Mouse (Mus musculus) naive thymus-derived CD4-positive, alpha-beta T cell, adult 2 months (primary cell): ENCODE measurements around the gene Igf2bp1.
A peak's percentile ranks its signal among the peaks of the same experiment; 100 is the strongest.

Experiments used
- DNase-seq: peaks from one replicate; pipeline ENCODE4 v3.0.0-alpha.2; 2011; ENCODE audit warnings: low read depth

The Igf2bp1 gene

DNA sequence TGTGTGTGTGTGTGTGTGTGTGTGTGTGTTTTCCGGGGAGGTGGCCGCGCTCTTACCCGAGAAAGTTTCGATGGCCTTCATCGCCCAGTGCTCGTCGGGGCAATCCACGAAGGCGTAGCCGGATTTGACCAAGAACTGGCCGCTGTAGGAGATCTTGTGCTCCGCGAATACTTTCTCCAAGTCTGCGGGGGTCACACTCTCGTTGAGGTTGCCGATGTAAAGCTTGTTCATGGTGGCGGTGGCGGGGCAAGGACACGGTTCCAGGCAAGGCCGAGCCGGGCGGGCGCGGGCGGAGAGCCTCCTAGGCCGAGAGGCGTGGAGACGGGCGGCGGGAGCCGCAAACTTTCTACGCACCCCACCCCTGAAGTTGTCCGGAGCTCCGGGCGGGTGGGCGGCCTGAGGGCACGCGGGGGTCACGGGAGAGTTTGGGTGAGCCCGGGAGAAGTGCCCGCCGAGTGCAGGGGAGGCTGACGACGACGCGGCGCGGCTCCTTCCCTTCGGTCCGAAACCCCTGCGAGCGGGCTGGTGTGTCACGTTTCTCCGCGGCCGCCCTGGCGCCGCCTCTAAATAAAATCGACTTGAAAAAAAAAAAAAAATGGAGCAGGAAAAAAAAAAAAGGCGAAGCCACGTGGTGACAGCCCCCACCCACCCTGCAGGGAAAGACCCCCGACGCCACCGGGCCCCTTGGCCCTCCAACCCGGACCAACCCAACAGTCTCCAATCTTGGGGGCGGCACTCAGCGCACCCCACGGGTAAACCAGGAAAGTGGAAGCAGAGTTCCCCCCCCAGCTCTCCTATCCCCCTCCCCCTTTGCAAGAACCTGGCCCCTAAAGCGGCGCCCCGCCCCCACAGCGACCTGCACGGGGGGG, at the start of gene Igf2bp1:
Gene Igf2bp1 (minus strand): TSS at position 538 of the 869 bp plus-strand sequence.
- DNase-seq = peak; percentile 48

DNA sequence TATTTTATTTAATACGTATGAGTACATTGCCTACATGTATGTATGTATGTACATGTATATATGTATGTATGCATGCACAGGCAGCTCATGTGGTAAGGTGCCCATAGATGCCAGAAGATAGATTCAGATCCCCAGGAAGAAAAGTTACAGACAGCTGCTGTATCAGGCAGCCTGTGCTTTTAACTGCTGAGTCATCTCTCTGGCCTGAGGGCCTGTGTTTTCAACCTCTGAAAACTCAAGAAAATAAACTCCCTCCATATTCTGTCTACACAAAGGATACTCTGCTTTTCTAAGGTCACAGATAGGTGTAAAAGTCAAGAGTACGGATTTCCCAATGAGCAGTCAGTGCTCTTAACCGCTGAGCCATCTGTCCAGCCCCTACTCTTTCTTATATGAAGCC, 45.1 kb upstream of the Igf2bp1 start:
- no peak for DNase-seq

DNA sequence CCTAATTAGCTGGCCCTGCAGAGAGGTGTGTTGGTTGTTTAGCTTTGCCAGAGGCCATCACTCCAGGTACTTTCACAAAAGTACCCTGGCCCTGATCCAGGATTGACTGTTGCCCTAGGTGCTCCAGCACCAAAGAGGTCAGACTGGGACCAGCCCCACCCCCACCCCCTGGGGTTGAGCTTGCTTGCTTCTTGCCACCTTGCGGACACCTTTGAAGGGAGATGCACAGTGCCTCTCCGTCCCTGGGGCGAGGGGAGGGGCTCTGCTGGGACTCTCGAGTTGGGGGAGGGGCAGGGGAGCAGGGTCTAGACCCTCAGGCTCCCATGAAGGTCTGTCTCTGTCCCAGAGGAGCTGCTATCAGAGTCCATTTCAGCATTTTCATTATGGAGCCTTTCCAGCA, 44.2 kb upstream of the Igf2bp1 start:
- no peak for DNase-seq

DNA sequence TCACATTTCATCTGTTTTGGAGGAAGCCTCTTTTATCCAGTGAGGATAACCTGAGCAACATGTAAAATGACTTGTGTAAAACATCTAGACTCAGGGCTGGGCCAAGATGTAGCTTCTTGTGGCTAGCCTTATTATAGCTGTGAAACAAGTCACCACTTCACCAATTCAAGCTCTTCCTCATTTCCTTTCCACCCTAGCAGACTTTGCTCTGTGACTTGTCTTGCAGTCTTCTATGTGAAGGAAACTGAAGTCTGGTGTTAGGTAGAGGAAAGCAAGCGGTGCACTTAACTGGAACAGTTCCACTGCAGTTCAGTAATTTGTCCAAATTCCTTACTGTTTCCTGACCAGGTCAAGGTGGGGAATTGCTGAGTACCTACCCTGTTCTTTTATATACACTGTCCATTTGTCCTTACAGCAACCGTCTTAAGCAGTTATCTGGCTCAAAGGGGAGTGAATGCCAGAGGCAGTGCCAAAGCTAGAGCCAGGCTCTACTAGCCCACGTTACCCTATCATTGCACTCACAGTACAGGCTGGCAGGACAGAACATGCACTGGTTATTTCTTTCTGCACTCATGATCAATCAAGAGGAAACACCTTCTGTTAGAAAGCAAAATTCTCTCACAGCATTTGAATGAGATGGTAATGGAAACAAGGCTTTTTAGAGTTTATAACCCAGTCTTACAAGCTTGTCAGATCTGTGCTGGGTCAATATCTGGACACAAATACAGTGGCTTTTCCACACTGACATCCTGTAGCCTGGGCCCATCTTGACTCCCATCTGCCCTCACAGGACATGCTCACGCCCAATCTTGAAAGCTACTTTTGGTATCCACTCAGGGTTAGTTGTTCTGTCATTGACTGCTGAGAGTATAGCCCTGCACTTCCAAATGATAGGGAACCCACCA, 42.0 kb upstream of the Igf2bp1 start:
- DNase-seq = no peak

GRCm38 (mm10) chr11:96046793-96047192, 41.1 kb upstream of the Igf2bp1 start:
- DNase-seq = no peak

GRCm38 (mm10) chr11:96046028-96046427, 40.3 kb upstream of the Igf2bp1 start:
- no peak for DNase-seq

DNA sequence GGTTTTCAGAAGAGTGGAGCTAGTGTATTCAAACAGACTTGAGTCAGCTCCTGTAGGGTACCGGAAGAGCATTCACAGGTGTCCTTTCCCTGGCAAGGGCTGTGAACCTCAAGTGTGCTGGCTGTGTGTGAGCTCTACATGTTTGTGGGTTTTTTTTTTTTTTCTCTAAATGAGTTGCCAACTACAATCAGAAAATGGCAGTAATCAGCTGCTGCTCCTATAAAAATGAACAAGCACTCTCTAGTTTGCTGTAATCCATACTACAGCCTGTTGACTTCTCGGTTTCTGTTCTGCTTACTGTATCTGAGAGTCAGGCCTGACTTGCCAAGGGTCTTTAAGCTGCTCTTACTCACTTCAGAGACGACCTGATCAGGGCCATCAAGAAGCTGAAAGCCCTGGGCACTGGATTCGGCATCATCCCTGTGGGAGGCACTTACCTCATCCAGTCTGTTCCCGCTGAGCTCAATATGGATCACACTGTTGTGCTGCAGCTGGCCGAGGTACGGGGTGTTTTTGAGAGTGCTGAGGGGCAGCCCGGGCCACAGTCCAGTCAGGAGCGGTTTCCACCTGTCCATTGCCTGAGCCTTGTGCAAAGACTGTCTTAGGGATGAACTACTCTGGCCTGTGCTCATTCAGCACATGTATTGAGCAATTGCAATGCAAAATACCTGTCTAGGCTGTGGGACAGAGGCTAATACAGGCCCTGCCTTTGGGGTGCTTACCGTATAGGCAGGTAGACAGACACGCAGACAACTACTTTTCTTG, 39.2 kb upstream of the Igf2bp1 start:
- no peak for DNase-seq

DNA sequence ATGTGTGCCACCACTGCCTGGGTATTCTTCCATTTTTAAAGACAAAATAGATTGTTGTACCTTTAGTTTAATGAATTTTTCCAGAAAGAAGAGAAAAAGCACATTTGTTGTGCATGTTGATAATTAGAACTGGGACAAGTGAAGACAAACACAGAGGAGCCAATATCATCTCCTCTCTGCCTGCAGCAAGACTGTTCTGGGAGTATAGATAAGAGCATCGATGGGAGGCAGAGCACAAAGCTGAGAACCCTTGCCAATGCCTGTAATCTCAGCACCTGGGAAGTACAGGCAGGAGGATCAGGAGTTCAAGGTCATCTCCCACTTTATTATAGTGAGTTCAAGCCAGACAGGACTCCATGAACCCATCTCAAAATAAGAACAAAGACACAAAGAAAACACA, 32.8 kb upstream of the Igf2bp1 start:
- no peak for DNase-seq

DNA sequence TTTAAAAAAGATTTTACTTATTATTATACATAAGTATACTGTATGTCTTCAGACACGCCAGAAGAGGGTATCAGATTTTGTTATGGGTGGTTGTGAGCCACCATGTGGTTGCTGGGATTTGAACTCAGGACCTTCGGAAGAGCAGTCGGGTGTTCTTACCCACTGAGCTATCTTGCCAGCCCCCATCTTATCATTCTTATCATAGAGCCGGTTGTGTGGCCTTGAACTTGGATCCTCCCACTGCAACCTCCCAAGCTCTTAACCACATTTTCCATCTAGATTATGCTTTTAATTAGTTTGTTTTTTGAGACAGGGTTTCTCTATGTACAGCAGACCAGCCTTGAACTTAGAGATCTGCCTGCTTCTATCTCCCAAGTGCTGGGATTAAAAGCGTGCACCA, 31.8 kb upstream of the Igf2bp1 start:
- no peak for DNase-seq

GRCm38 (mm10) chr11:96035133-96035532, 29.4 kb upstream of the Igf2bp1 start:
- DNase-seq = no peak

- peak; percentile 94 for DNase-seq
Measured at GRCm38 (mm10) chr11:96034596-96035052, 28.9 kb upstream of the Igf2bp1 start, which contains the start of gene Snf8. Gene Snf8, plus strand, starts transcription at chr11:96034885.

DNA sequence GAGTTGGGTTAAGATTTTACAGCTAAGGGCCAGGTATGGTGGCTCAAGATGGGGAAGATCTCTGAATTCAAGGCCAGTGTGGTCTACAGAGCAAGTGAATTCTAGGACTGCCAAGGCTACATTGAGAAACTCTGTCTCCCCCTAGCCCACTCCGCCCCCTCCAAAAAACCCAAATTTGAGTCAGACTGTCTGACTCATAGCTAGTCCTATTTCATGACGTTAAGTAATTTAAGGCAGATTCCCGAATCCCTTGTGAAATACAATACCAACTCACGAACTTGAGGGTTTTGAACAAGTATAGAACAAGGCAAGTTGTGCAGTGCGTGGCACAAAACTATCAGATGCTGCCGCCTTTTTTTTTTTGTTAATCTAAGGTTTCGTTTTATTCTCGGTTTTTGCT, 28.4 kb upstream of the Igf2bp1 start:
- no peak for DNase-seq

DNA sequence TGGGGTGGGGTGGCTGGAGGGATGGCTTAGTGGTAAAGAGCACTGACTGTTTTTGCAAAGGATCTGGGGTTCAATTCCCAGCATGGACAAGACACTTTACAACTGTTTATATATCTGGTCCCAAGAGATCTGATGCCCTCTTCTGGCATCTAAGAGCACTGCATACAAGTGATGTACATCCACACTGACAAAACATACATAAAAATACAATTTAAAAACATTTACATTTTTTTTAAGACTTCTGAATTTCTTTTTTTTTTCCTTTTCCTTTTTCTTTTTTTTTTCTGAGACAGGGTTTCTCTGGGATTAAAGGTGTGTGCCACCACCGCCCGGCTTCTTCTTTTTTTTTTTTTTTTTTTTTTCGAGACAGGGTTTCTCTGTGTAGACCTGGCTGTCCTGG, 27.5 kb upstream of the Igf2bp1 start:
- DNase-seq = peak; percentile 23

- DNase-seq = no peak
Measured at GRCm38 (mm10) chr11:96031701-96032100, 26.0 kb upstream of the Igf2bp1 start.

DNA sequence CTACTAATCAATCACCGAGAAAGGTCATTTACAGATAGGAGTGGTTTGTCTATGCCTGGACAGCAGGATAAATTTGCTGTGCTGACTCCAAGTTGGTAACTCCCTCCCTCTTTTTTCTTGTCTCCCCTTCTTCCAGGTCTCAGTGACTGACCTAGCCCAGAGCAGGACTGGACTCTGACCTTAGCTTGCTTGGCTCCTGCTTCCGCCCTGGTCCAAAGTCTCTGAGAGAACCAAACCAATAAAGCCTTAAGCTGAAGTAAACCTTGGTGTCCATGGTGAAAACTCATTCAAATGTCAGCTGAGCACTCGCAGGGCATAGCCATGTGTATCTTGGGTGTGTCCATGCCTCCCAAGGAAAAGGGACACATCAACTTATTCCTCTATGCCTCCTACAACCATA, 24.8 kb upstream of the Igf2bp1 start:
- DNase-seq = no peak

DNA sequence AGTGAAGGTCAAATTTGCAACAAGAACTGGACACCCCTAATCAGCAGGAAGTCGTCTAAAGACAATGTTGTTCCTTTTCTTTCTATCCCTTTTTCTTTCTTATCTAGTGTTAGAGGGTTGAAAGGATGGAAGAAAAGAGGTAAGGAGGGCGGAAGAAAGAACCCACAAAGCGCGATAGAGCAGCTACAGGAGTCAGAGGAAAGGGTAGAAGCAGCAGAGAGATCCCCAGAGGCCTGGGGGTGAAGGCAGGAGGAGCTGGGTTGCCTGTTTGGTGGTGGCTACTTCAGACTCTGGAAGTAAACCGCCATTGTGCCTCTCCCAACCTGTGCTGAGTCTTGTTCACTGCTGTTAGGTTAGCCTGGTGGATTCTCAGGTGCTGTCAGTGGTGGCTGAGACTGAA, 22.4 kb upstream of the Igf2bp1 start:
- no peak for DNase-seq

GRCm38 (mm10) chr11:96020622-96021021, 14.9 kb upstream of the Igf2bp1 start:
- no peak for DNase-seq

DNA sequence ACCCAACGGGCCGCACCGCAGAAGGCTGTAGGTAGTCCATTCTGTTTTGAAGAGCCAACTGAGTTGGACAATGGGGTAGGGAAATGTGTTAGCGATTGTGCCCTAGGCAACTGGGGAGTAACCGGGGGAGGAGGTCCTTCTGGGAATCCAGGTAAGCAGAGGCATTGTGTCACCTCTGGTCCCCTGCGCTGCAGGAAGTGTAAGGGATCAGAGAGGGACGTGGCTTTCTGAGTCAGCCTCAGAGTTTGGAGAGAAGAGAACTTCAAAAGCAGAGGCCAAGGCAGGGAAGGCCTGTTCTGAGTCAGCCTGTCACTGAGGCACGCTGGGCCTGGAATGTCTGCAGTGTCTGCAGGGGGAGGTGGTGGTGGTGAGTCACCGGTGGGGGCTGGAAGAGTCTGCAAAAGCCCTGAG, 12.2 kb upstream of the Igf2bp1 start:
- no peak for DNase-seq

GRCm38 (mm10) chr11:96015421-96015820, 9.7 kb upstream of the Igf2bp1 start:
- DNase-seq = no peak

DNA sequence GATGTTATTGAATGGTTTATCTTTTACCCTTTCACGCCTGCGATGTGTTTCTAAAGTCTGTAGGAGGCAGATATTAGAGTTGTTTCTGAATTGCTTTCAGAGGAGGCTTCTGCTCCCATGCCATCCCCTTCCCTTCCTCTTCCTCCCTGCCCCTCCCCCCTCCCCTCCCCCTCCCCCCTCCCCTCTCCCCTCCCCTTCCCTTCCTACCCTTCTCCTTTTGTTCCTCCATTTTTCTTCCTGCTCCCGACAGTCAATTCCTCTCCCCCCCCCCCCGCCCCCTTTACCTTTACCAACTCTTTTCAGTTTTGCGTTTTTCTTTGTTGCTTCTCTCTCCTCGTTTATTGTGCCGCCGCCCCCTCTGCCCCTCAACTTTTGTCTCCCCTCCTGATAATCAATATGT, 6.2 kb upstream of the Igf2bp1 start:
- no peak for DNase-seq

- DNase-seq = no peak
Measured at GRCm38 (mm10) chr11:96008827-96009226, 3.1 kb upstream of the Igf2bp1 start.
